Mouse (Mus musculus) lung, embryonic 15.5 days (tissue): ENCODE data around the gene Usp47. TPM values are rescaled to one million over a fixed set of nuclear protein-coding genes. Genes with fewer than 3 reads are reported as not detected.
A peak's percentile ranks its signal among the peaks of the same experiment; 100 is the strongest.

Experiments used
- ATAC-seq: fragments of 200-750 bp; cut with Nextera tagmentation; 2 replicates; pipeline ENCODE4 v1.8.0; 2017; ENCODE audit warnings: moderate number of reproducible peaks, borderline replicate concordance; ENCODE audit not compliant: low FRiP score, low TSS enrichment; ENCODE audit errors: extremely low read depth
- H3K27ac ChIP-seq: fragments of 300-500 bp; sonication (generic); 2 replicates; pipeline ENCODE4 v1.5.1; 2015; ENCODE audit warnings: moderate library complexity, mild to moderate bottlenecking, inconsistent platforms
- H3K27me3 ChIP-seq: fragments of 300-500 bp; sonication (generic); 2 replicates; pipeline ENCODE4 v1.6.1; 2015; ENCODE audit warnings: inconsistent platforms
- H3K36me3 ChIP-seq: fragments of 300-500 bp; sonication (generic); 2 replicates; pipeline ENCODE4 v1.6.1; 2015; ENCODE audit warnings: inconsistent platforms
- H3K4me1 ChIP-seq: fragments of 300-500 bp; sonication (generic); 2 replicates; pipeline ENCODE4 v1.6.1; 2015; ENCODE audit warnings: inconsistent platforms
- H3K4me2 ChIP-seq: fragments of 300-500 bp; sonication (generic); 2 replicates; pipeline ENCODE4 v1.6.1; 2015; ENCODE audit warnings: inconsistent platforms, mild to moderate bottlenecking, moderate library complexity
- H3K4me3 ChIP-seq: fragments of 300-500 bp; sonication (generic); 2 replicates; pipeline ENCODE4 v1.5.1; 2015; ENCODE audit warnings: mild to moderate bottlenecking, inconsistent platforms
- H3K9ac ChIP-seq: fragments of 300-500 bp; sonication (generic); 2 replicates; pipeline ENCODE4 v1.6.1; 2015; ENCODE audit warnings: inconsistent platforms
- H3K9me3 ChIP-seq: fragments of 300-500 bp; sonication (generic); 2 replicates; pipeline ENCODE4 v1.6.1; 2016; ENCODE audit warnings: inconsistent platforms
- WGBS: fragments of 180-500 bp; shearing (Covaris S2); methylation state at CpG from one replicate; pipeline ENCODE4 v1.1.7; 2015; 5-methylcytosine and 5-hydroxymethylcytosine counted together
- polyA plus RNA-seq: library from polyadenylated mRNA; unstranded; fragments of >200 nt; fragmentation: Nextera tagmentation; extraction: Ambion mirVana; gene quantifications from 2 replicates; pipeline ENCODE4 v1.2.1, GENCODE M21; 2015

Gene Usp47
- 66.6 and 68.9 TPM in 2 replicates for polyA plus RNA-seq

- H3K9me3 ChIP-seq = no peaks in the 10 kb centered on the region
- H3K27ac ChIP-seq = peak within 1 kb of the TSS; percentile 97
- H3K36me3 ChIP-seq = no peaks in the 10 kb centered on the region
- H3K9ac ChIP-seq = peak within 1 kb of the TSS; percentile 97
- H3K4me2 ChIP-seq = peak within 1 kb of the TSS; percentile 83
- peak within 1 kb of the TSS; percentile 94 for H3K4me3 ChIP-seq
- WGBS = under 1% methylated on average over 45 of the region's 54 CpGs
- H3K27me3 ChIP-seq = no peaks in the 10 kb centered on the region
- H3K4me1 ChIP-seq = peaks cover 33% of the 10 kb centered on the region
- ATAC-seq = peak; percentile 96
These were observed at the start of gene Usp47 for GRCm38 (mm10) chr7:112023150-112023600. Gene Usp47 (plus strand): TSS chr7:112023504.

- ATAC-seq = no peak
- Histone ChIP-seq H3K9ac (no peak overlapping the region), H3K27me3 (no peaks in the 10 kb centered on the region), H3K36me3 (no peaks in the 10 kb centered on the region), H3K27ac (no peak overlapping the region), H3K9me3 (no peaks in the 10 kb centered on the region), H3K4me3 (no peak overlapping the region), H3K4me1 (no peaks in the 10 kb centered on the region), H3K4me2 (no peak overlapping the region)
- WGBS = 63% methylated on average over 2 of the region's 2 CpGs
These were observed 46.9 kb upstream of the Usp47 start for GRCm38 (mm10) chr7:111976401-111976800.

DNA sequence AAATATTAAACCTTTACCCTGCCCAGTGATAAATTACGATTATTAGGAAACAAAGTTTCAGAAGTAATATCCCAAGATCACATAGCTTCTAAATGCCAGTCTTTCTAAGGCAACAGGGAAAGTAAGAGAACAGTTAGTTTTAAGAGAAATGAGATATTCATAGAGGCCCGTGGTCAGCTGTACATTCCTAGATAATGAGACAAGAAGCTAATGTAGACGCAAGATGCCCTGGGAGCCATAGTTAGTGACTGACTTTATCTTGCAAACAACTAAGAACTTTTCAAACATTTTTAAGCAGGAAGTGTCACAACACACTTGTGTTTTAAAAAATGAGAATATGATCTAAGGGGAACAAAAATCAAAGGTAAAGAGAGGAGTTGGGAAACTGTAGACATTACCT is 45.4 kb upstream of the Usp47 start:
- WGBS = 61% methylated on average over 3 of the region's 3 CpGs
- no peaks in the 10 kb centered on the region for H3K4me1 ChIP-seq
- no peaks in the 10 kb centered on the region for H3K36me3 ChIP-seq
- H3K4me3 ChIP-seq = no peak overlapping the region
- H3K9me3 ChIP-seq = no peaks in the 10 kb centered on the region
- no peak overlapping the region for H3K27ac ChIP-seq
- H3K27me3 ChIP-seq = no peaks in the 10 kb centered on the region
- no peak overlapping the region for H3K4me2 ChIP-seq
- H3K9ac ChIP-seq = no peak overlapping the region
- no peak for ATAC-seq

DNA sequence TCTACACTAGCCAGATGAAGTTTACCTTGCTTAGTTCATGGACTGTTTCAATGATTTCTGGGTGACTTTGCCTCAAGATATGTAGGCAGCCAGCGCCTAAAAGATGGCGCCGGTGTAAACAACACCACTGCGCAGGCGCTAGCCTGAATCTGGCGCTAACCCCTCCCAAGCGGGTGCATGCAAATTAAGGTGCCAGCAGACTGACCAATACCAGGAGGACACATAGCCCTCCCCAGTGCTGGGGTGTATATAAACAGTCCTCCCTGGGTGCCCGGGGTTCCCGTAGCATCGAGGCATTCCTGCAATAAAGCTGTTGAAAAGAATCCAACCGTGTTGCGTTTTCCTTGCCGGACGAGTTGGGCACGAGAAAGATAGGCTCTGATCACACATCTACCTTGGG is 41.0 kb upstream of the Usp47 start:
- Histone ChIP-seq H3K4me3 (no peak overlapping the region), H3K4me1 (no peaks in the 10 kb centered on the region), H3K36me3 (no peaks in the 10 kb centered on the region), H3K27me3 (no peaks in the 10 kb centered on the region), H3K27ac (no peak overlapping the region), H3K9me3 (no peaks in the 10 kb centered on the region), H3K9ac (no peak overlapping the region), H3K4me2 (no peak overlapping the region)
- 93% methylated on average over 15 of the region's 15 CpGs for WGBS
- no peak for ATAC-seq

DNA sequence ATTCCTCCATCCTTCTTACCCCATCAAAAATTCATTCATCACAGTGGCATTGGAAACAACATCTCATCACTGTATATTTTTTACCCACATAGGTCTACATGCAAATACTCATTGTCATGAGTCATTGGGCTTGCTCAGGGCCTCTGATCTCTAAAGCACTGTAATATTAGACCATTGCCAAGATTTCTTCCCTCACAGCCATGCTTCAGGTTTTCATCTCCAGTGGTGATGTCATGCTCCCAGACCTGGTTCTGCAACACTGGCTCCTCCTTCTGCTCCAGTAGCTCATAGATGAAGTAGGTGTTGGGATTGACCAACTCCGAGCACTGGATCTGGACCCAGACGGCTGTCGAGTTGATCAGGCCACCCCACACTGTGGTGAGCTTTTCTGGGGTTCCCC is 38.8 kb upstream of the Usp47 start:
- no peaks in the 10 kb centered on the region for H3K27me3 ChIP-seq
- 82% methylated on average over 3 of the region's 3 CpGs for WGBS
- no peak overlapping the region for H3K4me2 ChIP-seq
- H3K27ac ChIP-seq = no peak overlapping the region
- no peaks in the 10 kb centered on the region for H3K9me3 ChIP-seq
- no peak overlapping the region for H3K9ac ChIP-seq
- ATAC-seq = no peak
- H3K36me3 ChIP-seq = no peaks in the 10 kb centered on the region
- no peak overlapping the region for H3K4me3 ChIP-seq
- H3K4me1 ChIP-seq = no peaks in the 10 kb centered on the region

DNA sequence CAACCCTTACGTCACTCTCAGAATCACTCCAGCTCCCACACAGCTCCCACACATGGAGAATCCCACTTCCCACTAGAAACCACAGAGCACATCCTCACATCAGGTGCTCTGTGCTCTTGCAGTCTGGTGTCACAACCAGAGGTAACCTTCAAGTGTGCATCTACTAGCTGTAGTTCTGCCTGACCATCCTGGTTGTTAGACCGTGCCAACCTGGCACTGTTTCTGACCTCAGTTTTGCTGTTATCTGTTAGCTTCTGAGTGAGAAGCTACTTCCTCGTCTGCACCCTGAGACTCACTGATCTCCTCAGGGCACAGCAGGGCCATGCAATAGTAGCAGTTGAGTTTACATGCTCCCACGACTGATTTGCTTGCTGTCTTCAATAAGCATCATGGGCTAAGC is 38.0 kb upstream of the Usp47 start:
- ATAC-seq = no peak
- no peak overlapping the region for H3K9ac ChIP-seq
- H3K4me3 ChIP-seq = no peak overlapping the region
- H3K27me3 ChIP-seq = no peaks in the 10 kb centered on the region
- H3K4me1 ChIP-seq = no peaks in the 10 kb centered on the region
- no peaks in the 10 kb centered on the region for H3K9me3 ChIP-seq
- H3K27ac ChIP-seq = no peak overlapping the region
- 80% methylated on average over 4 of the region's 4 CpGs for WGBS
- no peaks in the 10 kb centered on the region for H3K36me3 ChIP-seq
- H3K4me2 ChIP-seq = no peak overlapping the region

DNA sequence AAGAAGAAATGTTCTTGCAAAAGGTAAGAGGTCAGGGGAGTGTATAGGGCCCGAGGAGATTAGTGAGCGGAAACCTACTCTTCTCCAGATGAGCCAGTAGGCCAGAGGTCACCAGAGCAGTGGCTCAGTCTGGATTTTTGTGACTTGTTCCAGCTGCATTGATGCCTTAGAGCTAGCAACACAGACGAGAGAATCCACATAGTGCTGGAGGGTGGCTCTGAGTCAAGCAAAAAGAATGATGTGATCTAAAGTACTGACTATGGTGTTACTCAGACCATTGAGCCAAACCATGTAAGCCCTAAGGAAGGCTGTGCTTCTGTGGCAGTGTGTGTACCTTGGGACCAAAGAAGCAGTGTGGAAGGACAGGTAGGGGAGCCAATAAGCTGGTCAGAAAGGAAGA is 36.4 kb upstream of the Usp47 start:
- no peaks in the 10 kb centered on the region for H3K36me3 ChIP-seq
- no peak overlapping the region for H3K4me3 ChIP-seq
- no peak overlapping the region for H3K4me2 ChIP-seq
- H3K9me3 ChIP-seq = no peaks in the 10 kb centered on the region
- 72% methylated on average over 3 of the region's 3 CpGs for WGBS
- no peaks in the 10 kb centered on the region for H3K4me1 ChIP-seq
- H3K9ac ChIP-seq = no peak overlapping the region
- no peak overlapping the region for H3K27ac ChIP-seq
- no peaks in the 10 kb centered on the region for H3K27me3 ChIP-seq
- no peak for ATAC-seq

DNA sequence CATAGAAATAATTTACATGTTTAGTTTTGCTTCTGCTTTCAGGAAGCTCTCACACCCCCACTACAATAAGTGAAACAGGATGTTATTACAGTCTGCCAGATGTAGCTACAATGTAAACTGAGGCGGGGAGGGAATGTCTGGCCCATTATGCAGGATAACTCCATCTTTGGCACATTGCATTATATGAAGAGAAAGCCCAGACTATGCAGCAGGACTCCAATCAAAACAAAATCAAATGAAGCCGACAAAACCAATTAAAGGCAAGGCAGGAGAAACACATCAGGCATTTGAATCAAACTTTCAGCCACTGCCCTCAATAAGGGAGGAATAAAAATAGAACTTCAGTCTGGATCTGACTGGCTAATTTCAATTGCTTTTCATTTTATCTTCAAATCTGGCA is 25.9 kb upstream of the Usp47 start:
- no peaks in the 10 kb centered on the region for H3K4me1 ChIP-seq
- no peak overlapping the region for H3K9ac ChIP-seq
- no peak overlapping the region for H3K4me2 ChIP-seq
- H3K4me3 ChIP-seq = no peak overlapping the region
- H3K36me3 ChIP-seq = no peaks in the 10 kb centered on the region
- 48% methylated on average over 2 of the region's 2 CpGs for WGBS
- no peaks in the 10 kb centered on the region for H3K9me3 ChIP-seq
- H3K27me3 ChIP-seq = no peaks in the 10 kb centered on the region
- no peak for ATAC-seq
- no peak overlapping the region for H3K27ac ChIP-seq

GRCm38 (mm10) chr7:111998446-111999004 is 24.8 kb upstream of the Usp47 start:
- Histone ChIP-seq H3K4me2 (no peak overlapping the region), H3K9me3 (no peaks in the 10 kb centered on the region), H3K27me3 (no peaks in the 10 kb centered on the region), H3K9ac (no peak overlapping the region), H3K4me3 (no peak overlapping the region), H3K27ac (no peak overlapping the region), H3K4me1 (no peaks in the 10 kb centered on the region), H3K36me3 (no peaks in the 10 kb centered on the region)
- ATAC-seq = no peak
- 65% methylated on average over 6 of the region's 6 CpGs for WGBS

DNA sequence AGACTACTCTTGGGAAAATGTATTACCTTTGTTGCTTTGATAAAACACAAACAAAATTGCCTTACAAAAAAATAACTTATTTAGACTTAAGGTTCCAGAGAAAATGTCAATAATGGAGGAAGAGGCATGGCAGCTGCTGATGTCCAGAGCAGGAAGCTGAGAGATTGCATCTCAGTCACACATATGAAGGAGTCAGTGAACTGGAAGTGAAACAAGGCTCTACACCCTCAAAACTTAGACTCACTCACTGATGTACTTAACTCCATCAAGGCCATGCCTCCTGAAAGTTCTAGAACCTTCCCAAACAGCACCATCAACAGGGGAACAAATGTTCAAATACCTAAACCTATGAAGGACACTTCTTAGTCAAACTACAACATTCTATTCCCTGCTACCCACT is 23.9 kb upstream of the Usp47 start:
- Histone ChIP-seq H3K36me3 (no peaks in the 10 kb centered on the region), H3K9me3 (no peaks in the 10 kb centered on the region), H3K4me2 (no peak overlapping the region), H3K9ac (no peak overlapping the region), H3K27ac (no peak overlapping the region), H3K4me1 (no peaks in the 10 kb centered on the region), H3K27me3 (no peaks in the 10 kb centered on the region), H3K4me3 (no peak overlapping the region)
- no peak for ATAC-seq

GRCm38 (mm10) chr7:112000166-112000565 is 23.1 kb upstream of the Usp47 start:
- Histone ChIP-seq H3K36me3 (no peaks in the 10 kb centered on the region), H3K9me3 (no peaks in the 10 kb centered on the region), H3K4me2 (no peak overlapping the region), H3K27me3 (no peaks in the 10 kb centered on the region), H3K27ac (no peak overlapping the region), H3K4me3 (no peak overlapping the region), H3K9ac (no peak overlapping the region), H3K4me1 (no peaks in the 10 kb centered on the region)
- WGBS = 88% methylated on average over 1 of the region's 1 CpGs
- no peak for ATAC-seq

DNA sequence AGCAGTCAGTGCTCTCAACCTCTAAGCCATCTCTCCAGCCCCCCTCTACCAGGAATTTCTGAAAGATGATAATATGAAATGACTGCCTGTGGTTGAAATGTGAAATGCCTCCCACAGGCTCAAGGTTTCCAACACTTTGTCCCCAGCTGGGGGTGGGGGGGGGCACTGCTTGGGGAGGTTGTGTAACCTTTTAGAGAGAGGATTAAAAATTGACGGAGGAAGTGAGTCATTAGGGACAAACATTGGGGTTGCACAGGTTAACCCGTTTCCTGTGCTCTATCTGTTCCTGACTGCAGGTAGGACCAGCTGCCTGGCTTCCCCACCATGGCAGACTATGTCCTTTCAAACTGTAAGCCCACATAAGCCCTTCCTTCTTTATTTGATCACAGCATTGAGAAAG is 12.8 kb upstream of the Usp47 start:
- no peaks in the 10 kb centered on the region for H3K27me3 ChIP-seq
- no peak overlapping the region for H3K4me2 ChIP-seq
- ATAC-seq = no peak
- WGBS = 68% methylated on average over 2 of the region's 2 CpGs
- H3K4me3 ChIP-seq = no peak overlapping the region
- H3K9me3 ChIP-seq = no peaks in the 10 kb centered on the region
- no peak overlapping the region for H3K9ac ChIP-seq
- H3K4me1 ChIP-seq = peaks cover 25% of the 10 kb centered on the region
- H3K27ac ChIP-seq = no peak overlapping the region; the same call in 1 of the 2 replicates
- no peaks in the 10 kb centered on the region for H3K36me3 ChIP-seq

DNA sequence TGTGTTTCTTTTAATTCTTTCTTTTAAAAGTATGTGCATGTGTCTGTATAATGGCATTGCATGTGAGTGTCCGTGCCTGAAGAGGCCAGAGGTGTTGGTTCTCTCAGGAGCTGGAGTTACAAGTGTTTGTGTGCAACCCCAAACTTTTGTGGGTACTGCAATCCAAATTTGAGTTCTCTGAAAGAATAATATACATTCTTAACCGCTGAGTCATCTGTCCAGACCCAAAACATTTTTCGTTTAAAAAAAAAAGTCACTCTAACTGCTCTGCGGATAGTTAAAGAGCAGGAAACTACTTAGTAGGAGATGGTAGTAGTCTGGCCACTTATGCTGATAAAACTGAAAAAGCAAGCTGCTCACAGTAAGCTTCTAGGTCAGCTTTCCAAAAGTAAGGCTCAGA is 12.3 kb upstream of the Usp47 start:
- no peaks in the 10 kb centered on the region for H3K36me3 ChIP-seq
- 35% methylated on average over 4 of the region's 4 CpGs for WGBS

More for the DNA sequence above, 12.3 kb upstream of the Usp47 start:
- Histone ChIP-seq H3K27ac (no peak overlapping the region; the same call in 1 of the 2 replicates), H3K4me2 (no peak overlapping the region), H3K9me3 (no peaks in the 10 kb centered on the region), H3K4me3 (no peak overlapping the region), H3K4me1 (peaks cover 25% of the 10 kb centered on the region), H3K9ac (no peak overlapping the region), H3K27me3 (no peaks in the 10 kb centered on the region)
- ATAC-seq = no peak
